Comparison of ENCODE assay signal across 8 mouse cellular contexts in genomic region chr6:122339648-122340341, GRCm38 (mm10). TPM values are rescaled to one million over a fixed set of nuclear protein-coding genes. Genes with fewer than 3 reads are reported as not detected.
DNase-seq lines count a peak whose midpoint lies in the region; ATAC-seq lines count a peak whose summit lies in the region.

No protein-coding gene starts in this region.

- peak; percentile 88 for DNase-seq in adipocyte (ENCODE audit: low spot score)
- DNase-seq in gastrocnemius, postnatal 10 days = peak; percentile 89
- DNase-seq in induced T-regulatory cell, adult 2 months (ENCODE audit: low read depth) = peak; percentile 95
- DNase-seq in left cerebral cortex, postnatal 10 days (ENCODE audit: extremely low spot score in 1 of 2, low spot score in 2 of 2) = peak; percentile 69 to 95
- DNase-seq in right cerebral cortex, postnatal 14 days = peak; percentile 90
- peak; percentile 86 for DNase-seq in urinary bladder, postnatal 25 days (ENCODE audit: low spot score)

- intact Hi-C loops in left cerebral cortex, postnatal 10 days (cut with DNase I) = loop anchor here (2.0 to 5.0 kb wide), 2 partner anchors 31 to 53 kb away; partner anchors contain the start of gene M6pr

- peak; percentile 50 for ATAC-seq in common myeloid progenitor, adult 5-6 weeks (replicated peaks; ENCODE audit: low read depth, poor library complexity, severe bottlenecking)
- ATAC-seq in megakaryocyte progenitor cell, adult 5-6 weeks (replicated peaks; ENCODE audit: poor library complexity) = peak; percentile 43

RNA-seq across cellular contexts. Expression of gene Phc1, which starts 0.6 kb away (rescaled TPM):
- 8.9 and 13.0 TPM in 2 replicates for total RNA-seq in common myeloid progenitor, adult 5-6 weeks (2017)
- total RNA-seq in gastrocnemius, postnatal 10 days (2021) = 10 to 100 TPM; 13.1 to 13.8 TPM
- 10 to 100 TPM; 69.0 to 76.4 TPM for total RNA-seq in left cerebral cortex, postnatal 10 days (2021)
- 7.6 and 9.4 TPM in 2 replicates for total RNA-seq in megakaryocyte progenitor cell, adult 5-6 weeks (2015)
- 4.1 and 9.6 TPM in 2 replicates for total RNA-seq in megakaryocyte progenitor cell, adult 5-6 weeks (2017)

RNA-seq across cellular contexts. Expression of gene M6pr, which starts 31.3 kb away (rescaled TPM):
- 309 and 328 TPM in 2 replicates for total RNA-seq in common myeloid progenitor, adult 5-6 weeks (2017)
- total RNA-seq in gastrocnemius, postnatal 10 days (2021) = 10 to 100 TPM; 32.1 to 35.6 TPM
- 10 to 100 TPM; 45.1 to 46.1 TPM for total RNA-seq in left cerebral cortex, postnatal 10 days (2021)
- total RNA-seq in megakaryocyte progenitor cell, adult 5-6 weeks (2015) = 195 and 214 TPM in 2 replicates
- total RNA-seq in megakaryocyte progenitor cell, adult 5-6 weeks (2017) = 441 and 452 TPM in 2 replicates

RNA-seq across cellular contexts. Expression of gene Klrg1, which starts 57.1 kb away (rescaled TPM):
- not detected in 2 replicates for total RNA-seq in common myeloid progenitor, adult 5-6 weeks (2017)
- not detected for total RNA-seq in gastrocnemius, postnatal 10 days (2021)
- under 1 TPM; 0.24 to 0.32 TPM for total RNA-seq in left cerebral cortex, postnatal 10 days (2021)
- total RNA-seq in megakaryocyte progenitor cell, adult 5-6 weeks (2015) = 0.12 TPM in 1 of 2 replicates, not detected in the other
- not detected in 2 replicates for total RNA-seq in megakaryocyte progenitor cell, adult 5-6 weeks (2017)

Comparison
In these comparisons a context has a peak if more than half of its experiments do, and no peak if none do; other contexts are left out.
1. Peak in every context shown above with its lines: DNase-seq and ATAC-seq.